Mouse (Mus musculus) cerebellum, adult 2 months (tissue): ENCODE measurements around the gene Slit2.

Experiments used
- CTCF ChIP-seq: fragments of 200-500 bp; IDR thresholded peaks from 2 replicates; pipeline ENCODE4 v1.5.1; 2011; ENCODE audit warnings: low read depth, mild to moderate bottlenecking, control low read depth, low read length, moderate library complexity, borderline replicate concordance; ENCODE audit not compliant: insufficient read depth
- POLR2A ChIP-seq: fragments of 200-500 bp; IDR thresholded peaks from 2 replicates; pipeline ENCODE4 v1.6.1; 2011; ENCODE audit warnings: low read length, control low read depth, borderline replicate concordance; ENCODE audit not compliant: insufficient read depth

DNA sequence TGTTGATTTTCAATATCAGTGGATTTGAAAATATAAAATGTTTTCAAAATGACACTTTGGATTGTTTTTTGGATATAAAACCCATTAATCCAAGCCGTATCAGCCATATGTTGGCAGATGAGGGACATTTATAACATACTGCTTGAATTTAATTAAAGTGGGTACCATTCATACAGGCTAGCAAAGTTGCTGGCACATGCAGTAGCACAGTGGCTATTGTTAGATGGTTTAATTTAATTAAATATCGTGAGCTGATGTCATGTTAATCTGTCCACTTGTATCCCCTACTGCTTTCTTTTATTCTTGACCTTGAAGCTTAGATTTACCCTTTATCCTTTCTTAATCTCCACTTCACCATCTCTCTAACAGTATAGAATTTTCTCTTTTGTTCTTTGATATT lies 232.3 kb downstream of the Slit2 start:
- TF ChIP-seq CTCF = no peak
- TF ChIP-seq POLR2A = no peak
